Mouse (Mus musculus) naive thymus-derived CD4-positive, alpha-beta T cell, adult 2 months (primary cell): ENCODE data around the gene Gm21671.
"Not testable (repeated sequence)": the region's sequence is repeated elsewhere in the genome, so short reads cannot be mapped to it uniquely, and the experiment has no call there.

Experiments used
- DNase-seq: peaks from one replicate; pipeline ENCODE4 v3.0.0-alpha.2; 2011; ENCODE audit warnings: low read depth

The Gm21671 gene

GRCm38 (mm10) chr5:25954317-25954716 is at the start of gene Gm21671:
TSS of gene Gm21671 (minus strand) at chr5:25954417.
- not testable (repeated sequence) for DNase-seq

- not testable (repeated sequence) for DNase-seq
These were observed 34.3 kb upstream of the Gm21671 start, which contains the start of gene Gm21698 for GRCm38 (mm10) chr5:25988550-25988949. TSS of gene Gm21698 (minus strand) at chr5:25988650.

- not testable (repeated sequence) for DNase-seq
These were observed 18.3 kb upstream of the Gm21671 start, which contains the start of gene Gm21680 for GRCm38 (mm10) chr5:25972563-25972962. TSS of gene Gm21680 (minus strand) at chr5:25972663.

GRCm38 (mm10) chr5:25957050-25957449 is 2.8 kb upstream of the Gm21671 start:
- not testable (repeated sequence) for DNase-seq

GRCm38 (mm10) chr5:25956611-25957010 is 2.4 kb upstream of the Gm21671 start:
- DNase-seq, result not testable (repeated sequence)

- not testable (repeated sequence) for DNase-seq
These were observed 8.8 kb downstream of the Gm21671 start for GRCm38 (mm10) chr5:25945391-25945790.

- not testable (repeated sequence) for DNase-seq
These were observed 11.9 kb downstream of the Gm21671 start, which contains the start of gene Gm21663 for GRCm38 (mm10) chr5:25942281-25942680. TSS of gene Gm21663 (minus strand) at chr5:25942381.
